Mouse (Mus musculus) urinary bladder, postnatal 10 days (tissue): ENCODE measurements around the gene Gpr137.
"Not testable (repeated sequence)": the region's sequence is repeated elsewhere in the genome, so short reads cannot be mapped to it uniquely, and the experiment has no call there.

ENCODE experiments used
- DNase-seq: peaks from one replicate; pipeline ENCODE4 v3.0.0; 2022; ENCODE audit warnings: low spot score

The Gpr137 gene

DNA sequence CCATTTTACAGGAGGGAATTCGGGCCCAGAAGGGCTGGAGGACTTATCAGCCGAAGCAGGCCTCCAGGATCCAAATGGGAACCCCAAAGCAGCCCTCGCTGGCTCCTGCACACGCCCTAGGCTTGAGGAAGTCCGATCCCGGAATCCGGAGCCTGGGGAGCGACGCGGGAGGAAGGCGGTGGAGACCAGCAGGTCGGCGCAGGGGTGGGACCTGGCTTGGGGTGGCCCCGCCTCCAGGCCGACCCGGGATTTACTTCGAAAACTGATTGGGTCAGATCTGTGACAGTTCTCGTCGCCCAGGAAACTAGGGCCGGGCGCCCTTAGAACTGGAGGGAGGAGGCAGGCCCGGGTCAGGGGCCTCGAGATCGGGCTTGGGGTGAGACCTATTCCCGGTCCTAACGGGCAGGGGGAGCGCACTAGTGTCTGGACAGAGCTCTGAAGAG, at the start of gene Gpr137:
Gene Gpr137, minus strand, starts transcription at position 232 of the 443 bp plus-strand sequence.
- peak; percentile 75 for DNase-seq

DNA sequence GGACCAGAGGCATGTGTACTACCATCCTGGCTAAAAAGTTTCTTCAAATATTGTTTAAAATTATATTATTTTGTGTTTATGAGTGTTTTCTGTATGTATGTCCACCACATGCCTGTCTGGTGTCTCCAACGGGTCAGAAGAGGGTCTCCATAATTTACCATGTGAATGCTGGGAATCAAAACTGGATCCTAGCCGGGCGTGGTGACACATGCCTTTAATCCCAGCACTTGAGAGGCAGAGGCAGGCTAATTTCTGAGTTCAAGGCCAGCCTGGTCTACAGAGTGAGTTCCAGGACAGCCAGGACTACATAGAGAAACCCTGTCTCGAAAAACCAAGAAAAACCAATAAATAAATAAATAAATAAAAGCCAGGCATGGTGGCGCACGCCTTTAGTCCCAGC, 48.9 kb upstream of the Gpr137 start:
- DNase-seq = not testable (repeated sequence)

- no peak for DNase-seq
Measured at GRCm38 (mm10) chr19:6990712-6991111, 48.4 kb upstream of the Gpr137 start.

GRCm38 (mm10) chr19:6989251-6989650, 47.0 kb upstream of the Gpr137 start:
- no peak for DNase-seq

GRCm38 (mm10) chr19:6987904-6988285, 45.6 kb upstream of the Gpr137 start:
- no peak for DNase-seq

DNA sequence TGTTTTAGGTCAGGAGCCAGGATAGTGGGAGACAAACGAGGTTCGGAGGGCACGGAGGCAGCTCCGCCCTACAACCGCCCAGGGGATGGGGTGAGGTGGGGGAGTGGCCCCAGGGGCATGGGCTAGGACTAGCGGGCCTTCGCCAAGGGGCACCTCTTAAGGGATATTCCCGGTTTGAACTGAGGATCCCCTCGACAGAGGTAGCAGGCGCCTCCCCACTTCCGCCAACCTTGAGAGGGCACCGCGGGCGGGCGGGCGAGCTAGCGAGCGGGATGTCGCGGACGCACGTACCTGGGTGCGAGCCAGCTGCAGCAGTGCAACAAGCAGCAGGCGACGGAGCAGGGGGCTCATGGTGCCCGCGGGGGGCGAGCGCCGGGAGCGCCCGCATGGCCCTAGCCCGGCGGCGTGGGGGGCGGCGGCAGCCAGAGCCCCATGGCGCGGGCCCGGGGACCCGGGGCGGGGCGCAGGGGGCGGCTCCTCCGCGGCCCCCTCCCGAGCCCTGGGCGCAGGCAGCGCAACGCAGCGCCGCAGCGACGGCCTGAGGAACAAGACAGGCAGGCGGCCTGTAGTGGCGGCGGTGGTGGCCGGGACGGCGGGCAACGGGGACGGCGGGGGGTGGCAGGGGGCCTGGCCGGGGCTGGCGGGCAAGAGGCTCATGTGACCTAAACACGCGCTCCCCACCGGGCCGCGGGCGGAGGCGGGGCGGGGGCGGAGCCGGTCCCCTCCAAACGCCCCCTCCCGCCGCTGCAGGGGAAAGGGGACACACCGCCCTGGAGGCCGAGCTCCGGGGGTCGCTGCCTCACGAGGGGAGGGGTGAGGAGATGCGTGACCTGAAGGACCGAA, 45.0 kb upstream of the Gpr137 start, which contains the start of gene Vegfb:
Gene Vegfb, minus strand, starts transcription at position 591 of the 843 bp plus-strand sequence.
- DNase-seq = no peak

DNA sequence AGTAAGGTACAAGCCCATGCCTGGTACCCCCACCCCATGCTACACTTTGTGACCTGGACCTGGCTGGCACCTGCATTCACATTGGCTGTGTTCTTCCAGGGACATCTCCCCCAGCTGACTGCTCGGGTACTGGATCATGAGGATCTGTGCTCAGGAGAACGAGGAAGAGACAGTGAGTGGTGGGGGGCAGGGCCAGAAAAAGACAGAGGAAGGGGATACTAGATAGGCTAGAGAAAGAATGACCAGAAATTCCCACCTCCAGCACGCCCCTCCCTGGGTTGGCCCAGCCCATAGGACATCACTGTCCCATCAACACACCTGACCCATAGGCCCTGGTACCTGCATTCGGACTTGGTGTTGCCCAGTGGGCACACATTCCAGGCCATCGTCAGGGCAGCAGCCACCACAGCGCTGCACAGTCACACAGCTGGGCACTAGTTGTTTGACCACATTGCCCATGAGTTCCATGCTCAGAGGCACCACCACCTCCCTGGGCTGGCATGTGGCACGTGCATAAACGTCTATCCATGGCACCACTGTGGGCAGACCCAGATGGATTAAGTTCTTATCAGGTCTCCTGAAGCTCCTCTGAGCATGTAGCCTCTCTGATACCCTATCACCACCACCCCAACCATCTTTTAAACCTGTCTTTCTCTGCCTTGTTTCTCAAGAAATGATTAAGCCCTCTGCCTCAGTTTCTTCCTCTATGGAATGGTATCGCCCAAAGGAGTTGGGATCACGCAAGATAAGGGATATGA, 43.9 kb upstream of the Gpr137 start:
- DNase-seq = no peak

DNA sequence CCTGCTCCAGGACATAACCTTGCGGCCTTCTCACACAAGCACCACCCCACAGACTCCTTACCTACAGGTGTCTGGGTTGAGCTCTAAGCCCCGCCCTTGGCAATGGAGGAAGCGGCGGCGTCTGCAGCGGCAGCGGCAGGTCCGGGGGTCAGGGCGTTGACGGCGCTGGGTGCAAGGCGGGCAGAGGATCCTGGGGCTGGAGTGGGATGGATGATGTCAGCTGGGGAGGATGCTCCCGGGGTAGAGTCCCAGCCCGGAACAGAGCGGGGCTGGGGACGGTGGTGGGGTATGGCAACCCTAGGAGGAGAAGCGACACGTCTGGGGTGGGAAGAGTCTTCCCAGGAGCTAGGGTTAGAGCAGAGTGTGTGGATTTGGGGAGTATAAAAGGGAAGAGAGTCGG, 43.0 kb upstream of the Gpr137 start:
- DNase-seq = no peak

DNA sequence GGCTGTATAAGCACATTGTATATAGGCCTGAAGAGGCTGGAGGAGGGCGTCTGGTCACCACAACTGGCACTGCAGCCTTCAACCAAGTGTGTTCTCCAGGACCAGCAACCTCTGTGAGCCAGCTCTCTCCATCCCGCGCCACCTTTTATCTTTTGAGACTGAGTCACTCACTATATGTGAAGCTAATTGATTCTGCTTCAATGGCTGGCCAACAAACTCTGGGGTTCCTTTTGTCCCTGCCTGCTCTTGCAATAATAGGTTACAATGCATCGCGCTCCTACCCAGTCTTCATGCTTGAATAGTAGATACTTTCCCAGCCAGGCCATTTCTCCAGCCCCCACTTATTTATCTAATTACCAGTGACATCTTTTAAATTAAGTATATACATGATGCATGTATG, 41.3 kb upstream of the Gpr137 start:
- DNase-seq = no peak

DNA sequence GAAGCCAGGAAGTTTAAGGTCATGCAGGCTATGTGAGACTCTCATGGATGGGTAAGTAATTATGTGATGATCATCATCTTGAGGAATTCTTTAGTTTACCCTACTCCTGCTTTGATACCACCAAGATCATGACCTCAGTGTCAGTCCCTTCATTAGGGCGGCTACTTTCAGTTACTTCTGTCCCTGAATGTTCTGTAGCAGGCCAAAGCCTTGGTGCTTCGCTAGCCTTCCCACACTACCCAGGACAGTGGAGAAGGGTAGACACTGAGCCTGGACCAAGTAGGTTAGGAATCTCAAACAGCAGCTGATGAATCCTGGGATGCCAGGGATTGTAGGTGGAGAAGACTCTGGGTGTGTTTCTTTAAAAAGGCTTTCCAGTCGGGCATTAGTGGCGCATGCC, 39.2 kb upstream of the Gpr137 start:
- DNase-seq = no peak

GRCm38 (mm10) chr19:6980381-6981093, 38.3 kb upstream of the Gpr137 start, which contains the start of gene Fkbp2:
TSS of gene Fkbp2 (minus strand) at chr19:6980501.
- peak; percentile 94 for DNase-seq

DNA sequence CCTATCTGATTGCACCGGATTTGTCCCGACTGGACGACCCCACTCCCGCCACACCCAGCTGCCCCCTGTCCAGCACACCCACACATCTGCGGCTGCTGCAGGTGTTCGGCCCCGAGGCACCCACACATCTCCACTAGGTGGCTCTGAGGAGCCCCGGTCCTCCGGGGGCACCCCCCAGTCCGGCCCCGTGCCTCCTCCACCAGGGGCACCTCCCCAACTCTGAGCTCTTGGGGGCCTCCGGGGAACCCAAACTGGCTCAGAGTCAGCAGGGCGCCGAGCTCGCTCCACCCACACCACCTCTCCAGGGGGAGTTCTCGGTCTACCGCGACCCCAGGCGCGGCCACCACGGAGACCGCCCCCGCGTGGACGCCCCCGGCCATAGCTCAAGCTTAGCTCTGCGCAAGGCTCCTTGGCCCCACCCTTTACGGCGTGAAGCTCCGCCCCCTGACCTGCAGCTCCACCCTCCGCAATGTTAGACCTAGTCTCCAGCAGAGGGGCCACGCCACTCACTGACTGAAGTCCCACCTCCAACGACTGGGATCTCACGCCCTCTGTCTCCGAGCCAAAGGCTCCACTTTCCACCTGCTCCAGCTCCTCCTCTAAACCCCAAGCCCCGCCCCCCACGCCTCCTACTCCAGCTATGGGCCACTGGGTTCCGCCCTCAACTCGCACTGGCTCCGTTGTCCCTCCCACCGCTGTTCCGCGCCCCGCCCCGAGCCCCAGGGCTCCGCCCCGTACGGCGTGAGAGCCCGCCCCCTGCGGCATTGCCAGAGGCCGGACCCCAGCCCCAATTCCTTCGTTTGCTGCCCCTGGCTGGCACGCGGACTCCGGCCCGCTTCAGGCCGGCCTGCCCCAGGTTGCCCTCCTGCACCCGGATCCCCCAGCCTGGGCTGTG, 37.5 kb upstream of the Gpr137 start:
- DNase-seq = peak; percentile 99

DNA sequence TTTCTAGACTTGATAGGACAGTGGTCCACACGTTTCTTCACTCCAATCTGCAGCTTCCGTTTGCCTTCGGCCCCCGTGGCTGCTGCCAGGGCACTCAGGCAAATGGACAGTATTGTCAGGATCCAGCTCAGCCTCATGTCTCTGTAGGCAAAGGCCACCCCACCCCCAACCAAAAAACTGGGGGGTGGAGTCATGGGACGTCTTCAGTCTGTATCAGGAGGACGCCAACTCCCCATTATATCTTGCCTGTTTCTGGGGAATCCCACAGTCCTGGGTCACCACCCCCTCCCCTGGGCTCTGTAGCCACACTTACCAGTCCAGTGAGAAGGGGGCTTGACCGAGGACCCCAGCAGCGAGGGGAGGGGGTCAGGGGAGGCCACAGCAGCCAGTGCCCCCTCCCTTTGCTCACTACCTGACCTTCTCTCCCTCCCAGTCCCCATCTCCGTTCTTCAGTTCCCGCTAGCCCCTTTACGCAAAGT, 36.8 kb upstream of the Gpr137 start:
- DNase-seq = no peak

- DNase-seq = no peak
Measured at GRCm38 (mm10) chr19:6978639-6978974, 36.3 kb upstream of the Gpr137 start.

GRCm38 (mm10) chr19:6977759-6978638, 35.7 kb upstream of the Gpr137 start:
- DNase-seq = no peak

- DNase-seq = no peak
Measured at GRCm38 (mm10) chr19:6975537-6976521, 33.5 kb upstream of the Gpr137 start, which contains the start of gene Plcb3. TSS of gene Plcb3 (minus strand) at chr19:6976470.

- DNase-seq = no peak
Measured at GRCm38 (mm10) chr19:6974211-6975205, 32.2 kb upstream of the Gpr137 start, which contains the start of gene Ppp1r14b. TSS of gene Ppp1r14b (plus strand) at chr19:6974968.
